19 mouse cellular contexts compared by ENCODE assay signal in genomic region chr8:125576127-125576526, GRCm38 (mm10).
"Had no signal": no experiment of that assay in that cellular context is flagged by ENCODE, and none has a peak within 500 bp of the region (broad histone marks: within the 10 kb centered on the region; RNA-seq: fewer than 3 reads in every experiment).

No protein-coding gene starts in this region.

- H3K4me2 ChIP-seq: liver, embryonic 15.5 days; lung, embryonic 15.5 days; midbrain, embryonic 12.5 days; neural tube, embryonic 12.5 days; stomach, embryonic 15.5 days had no signal

- H3K36me3 ChIP-seq: liver, embryonic 15.5 days; lung, embryonic 15.5 days; midbrain, embryonic 10.5 days; midbrain, embryonic 12.5 days; neural tube, embryonic 12.5 days; stomach, embryonic 15.5 days had no signal

- H3K27ac ChIP-seq: liver, embryonic 15.5 days; lung, embryonic 15.5 days; midbrain, embryonic 10.5 days; midbrain, embryonic 12.5 days; neural tube, embryonic 12.5 days; stomach, embryonic 15.5 days; stomach, postnatal 0 days had no signal

- H3K4me1 ChIP-seq: liver, embryonic 15.5 days; lung, embryonic 15.5 days; midbrain, embryonic 10.5 days; midbrain, embryonic 12.5 days; neural tube, embryonic 12.5 days; stomach, embryonic 15.5 days had no signal

- DNase-seq: liver, postnatal 0 days; lung, adult 2 months; lung, postnatal 14 days; lung, postnatal 36 days; midbrain, embryonic 14.5 days; right cerebral cortex, postnatal 14 days; thymus, adult 18-20 months; thymus, postnatal 14 days; thymus, postnatal 36 days had no signal

- H3K4me3 ChIP-seq: liver, embryonic 15.5 days; lung, embryonic 15.5 days; midbrain, embryonic 10.5 days; midbrain, embryonic 12.5 days; myocyte; neural tube, embryonic 12.5 days; stomach, embryonic 15.5 days had no signal

- H3K27me3 ChIP-seq: lung, embryonic 15.5 days; stomach, embryonic 15.5 days had no signal

- H3K9ac ChIP-seq: liver, embryonic 15.5 days; liver, postnatal 0 days; lung, embryonic 15.5 days; midbrain, embryonic 12.5 days; neural tube, embryonic 12.5 days; stomach, embryonic 15.5 days had no signal

- H3K9me3 ChIP-seq: liver, embryonic 15.5 days; lung, embryonic 15.5 days; neural tube, embryonic 12.5 days; stomach, embryonic 15.5 days had no signal

- ATAC-seq: liver, postnatal 0 days; lung, postnatal 0 days; midbrain, embryonic 16.5 days had no signal
